Mouse (Mus musculus) embryo, embryonic 10.5 days (tissue): ENCODE measurements around the gene Masp1.

Experiments
- DNase-seq: peaks from one replicate; pipeline ENCODE4 v3.0.0-alpha.2; 2015; ENCODE audit warnings: low spot score

Gene Masp1

DNA sequence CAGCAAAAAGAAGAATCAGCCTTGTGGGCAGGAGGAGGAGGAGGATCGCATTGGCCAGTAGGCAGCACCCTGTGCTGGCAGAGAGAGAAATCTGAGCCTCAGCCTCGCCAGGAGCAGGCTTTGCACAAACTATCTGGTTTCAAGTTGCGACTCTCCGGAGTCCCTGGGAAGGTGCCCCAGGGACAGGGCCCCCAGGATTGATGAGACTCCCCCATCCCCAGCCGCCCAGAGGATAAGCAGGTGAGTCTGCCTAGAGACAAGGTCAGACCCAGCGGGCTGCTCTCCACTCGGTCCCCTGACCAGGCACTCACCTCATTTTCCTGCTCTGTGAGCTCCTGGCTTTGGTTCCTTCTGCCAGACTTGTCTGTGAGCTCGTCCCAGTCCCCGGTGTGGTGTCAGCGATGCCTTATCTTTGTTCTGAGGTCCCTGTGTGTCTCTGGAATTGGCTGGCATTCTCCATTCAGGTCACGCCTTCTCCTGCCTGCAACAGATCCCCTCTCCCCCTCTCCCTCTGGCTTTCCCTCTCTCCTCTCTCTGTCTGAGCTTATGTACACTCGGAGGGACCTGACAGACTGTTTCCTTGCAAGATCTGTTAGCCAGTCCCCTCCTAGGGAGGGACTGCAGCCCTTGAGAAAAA is at the start of gene Masp1, which contains the start of gene Rtp4:
Gene Masp1, minus strand, starts transcription at position 581 of the 637 bp plus-strand sequence.
Gene Rtp4, plus strand, starts transcription at position 57 of the 637 bp plus-strand sequence.
- DNase-seq = peak; percentile 66

- peak; percentile 15 for DNase-seq
Measured at GRCm38 (mm10) chr16:23568369-23568958, 47.8 kb upstream of the Masp1 start.

DNA sequence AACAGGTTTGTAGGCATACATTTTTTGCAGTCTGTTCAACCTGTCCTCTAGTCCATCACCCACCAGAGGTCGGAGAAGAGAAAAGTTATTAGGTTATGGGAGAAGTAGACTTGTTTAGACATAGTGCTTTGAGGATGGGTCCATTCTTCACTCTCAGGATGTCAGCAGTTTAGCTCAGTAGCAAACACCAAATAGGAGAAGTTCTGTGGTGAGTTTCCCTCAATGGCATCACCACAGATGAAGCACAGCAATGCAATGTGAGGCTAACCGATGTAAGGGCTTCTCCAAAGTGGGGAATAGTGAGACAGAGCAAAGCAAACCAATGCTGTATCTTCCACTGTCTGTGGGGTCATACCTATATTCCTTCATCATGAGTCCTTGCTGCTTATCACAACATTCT is 37.1 kb upstream of the Masp1 start:
- no peak for DNase-seq

DNA sequence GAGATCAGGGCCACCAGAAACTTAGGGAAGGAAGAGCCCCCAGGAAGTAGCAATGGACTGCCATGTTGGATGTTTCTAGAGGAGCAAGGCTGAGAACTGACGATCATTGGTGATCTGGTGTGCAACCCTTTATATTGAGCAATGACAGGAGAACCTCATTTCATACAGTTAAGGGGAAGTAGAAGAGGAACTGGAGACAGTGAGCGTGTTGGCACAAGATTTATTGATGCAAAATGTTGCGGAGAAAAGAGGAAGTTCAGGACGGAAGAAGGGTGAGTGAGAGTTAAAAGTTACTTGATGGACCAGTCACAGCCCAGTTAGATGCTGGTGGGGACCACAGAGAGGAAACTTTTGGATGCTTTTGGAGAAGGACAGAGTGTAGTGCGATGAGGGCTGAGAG is 36.6 kb upstream of the Masp1 start:
- DNase-seq = no peak

DNA sequence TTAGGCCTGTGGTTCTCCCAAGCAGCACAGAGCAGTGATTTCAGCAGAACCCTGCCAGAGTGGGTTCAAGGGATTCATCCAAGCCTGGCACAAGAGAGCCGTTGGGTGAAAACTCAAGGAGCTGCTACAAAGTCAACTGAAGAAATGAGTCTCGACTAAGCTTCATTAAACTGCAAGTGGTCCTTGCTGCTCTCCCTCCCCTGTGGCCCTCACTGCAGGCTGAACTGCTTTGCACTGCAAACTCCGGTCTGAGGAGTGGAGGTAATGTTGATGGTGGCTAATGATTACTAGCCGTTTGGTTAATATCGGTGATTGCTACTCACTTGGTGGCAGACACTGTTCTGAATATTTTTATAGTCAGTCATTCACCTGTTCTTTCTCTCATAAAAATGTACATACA is 34.1 kb upstream of the Masp1 start:
- no peak for DNase-seq

DNA sequence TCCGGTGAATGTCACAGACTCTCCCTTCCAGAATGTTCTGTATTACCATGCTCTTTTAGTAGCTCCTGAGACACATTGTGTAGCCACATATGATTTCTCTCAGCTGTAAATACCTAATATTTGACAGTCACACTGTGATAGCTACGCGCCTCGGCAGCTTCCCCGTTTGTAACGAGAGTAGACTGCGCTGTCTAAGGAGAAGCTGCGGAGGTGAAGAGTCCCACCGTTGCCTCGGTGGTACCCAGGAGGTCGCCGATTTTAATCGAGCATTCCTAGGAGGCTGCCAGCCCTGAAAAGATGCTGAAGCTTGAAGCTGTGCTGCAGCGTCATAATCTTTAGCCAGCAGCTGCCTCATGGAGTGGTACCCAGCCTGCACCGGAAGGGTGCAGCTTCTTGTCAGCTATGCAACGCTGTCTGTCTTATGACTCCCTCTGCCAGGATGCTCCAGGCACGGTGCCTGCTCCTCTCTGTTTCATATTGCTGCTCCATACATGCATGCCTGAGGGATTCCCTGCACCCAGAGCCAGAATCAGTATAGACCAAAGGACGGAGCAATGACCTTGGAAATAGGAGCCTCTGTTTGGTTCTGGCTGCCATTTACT is 30.5 kb upstream of the Masp1 start:
- DNase-seq = no peak

DNA sequence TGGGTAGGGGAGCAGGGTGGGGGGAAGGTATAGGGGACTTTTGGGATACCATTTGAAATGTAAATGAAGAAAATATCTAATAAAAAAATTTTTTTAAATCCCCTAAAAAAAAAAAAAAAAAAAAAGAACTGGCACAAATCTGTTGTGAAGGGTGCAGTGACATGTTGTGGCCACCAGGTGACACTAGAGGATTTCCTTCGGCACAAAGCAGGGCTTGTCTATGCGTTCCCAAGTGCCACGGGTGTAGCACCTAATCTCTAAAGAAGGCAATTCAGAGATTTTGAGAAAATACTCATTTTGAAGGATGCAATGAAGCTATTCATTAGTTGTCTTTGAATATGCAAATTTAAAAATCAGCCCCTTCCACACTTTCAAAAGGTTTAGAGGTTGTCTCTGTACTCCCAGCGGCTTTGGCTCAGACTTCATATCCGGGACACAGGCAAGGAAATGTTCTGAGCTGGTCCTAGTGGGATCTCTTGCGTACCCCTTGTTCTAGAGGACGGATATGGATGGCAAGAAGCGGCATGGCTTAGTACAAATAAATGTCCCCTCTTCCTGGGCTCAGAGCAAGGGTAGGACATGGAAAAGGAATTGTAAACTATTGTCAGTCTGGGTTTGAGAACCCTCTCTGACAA is 29.8 kb upstream of the Masp1 start:
- DNase-seq = peak; percentile 81

DNA sequence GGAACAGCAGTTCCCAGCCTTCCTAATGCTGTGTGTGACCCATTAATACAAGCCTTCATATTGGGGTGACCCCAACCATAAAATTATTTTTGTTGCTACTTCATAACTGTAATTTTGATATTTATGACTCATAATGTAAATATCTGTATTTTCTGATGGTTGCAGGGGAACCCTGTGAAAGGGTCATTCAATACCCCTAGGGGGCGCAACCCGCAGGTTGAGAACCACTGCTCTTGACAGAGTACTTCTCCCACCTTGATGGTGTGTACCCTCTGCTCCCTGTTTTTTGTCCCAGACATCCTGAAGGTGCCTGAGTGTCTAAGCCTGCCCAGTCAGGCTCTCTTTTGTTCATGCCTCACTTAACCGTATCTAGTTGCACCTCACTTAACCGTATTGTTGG is 27.2 kb upstream of the Masp1 start:
- no peak for DNase-seq

DNA sequence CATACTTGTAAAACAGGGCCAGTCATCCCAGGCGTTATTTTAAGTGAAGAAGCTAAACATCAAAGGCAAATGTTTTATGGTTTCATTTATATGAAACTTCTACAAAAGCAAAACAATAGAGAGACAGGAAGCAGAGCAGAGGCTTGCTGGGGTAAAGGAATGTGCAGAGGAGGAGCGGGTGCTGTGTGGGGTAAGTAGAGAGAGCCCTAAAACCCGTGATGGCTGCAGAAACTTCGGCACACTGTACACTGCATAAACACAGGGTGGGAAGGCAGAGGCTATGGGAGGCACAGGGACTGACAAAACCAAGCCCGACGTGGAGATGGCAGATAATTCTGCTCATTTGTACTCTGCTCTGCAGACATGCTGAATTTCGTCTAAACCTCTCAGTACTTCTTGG is 23.7 kb upstream of the Masp1 start:
- no peak for DNase-seq

GRCm38 (mm10) chr16:23542866-23543265 is 22.3 kb upstream of the Masp1 start:
- no peak for DNase-seq

DNA sequence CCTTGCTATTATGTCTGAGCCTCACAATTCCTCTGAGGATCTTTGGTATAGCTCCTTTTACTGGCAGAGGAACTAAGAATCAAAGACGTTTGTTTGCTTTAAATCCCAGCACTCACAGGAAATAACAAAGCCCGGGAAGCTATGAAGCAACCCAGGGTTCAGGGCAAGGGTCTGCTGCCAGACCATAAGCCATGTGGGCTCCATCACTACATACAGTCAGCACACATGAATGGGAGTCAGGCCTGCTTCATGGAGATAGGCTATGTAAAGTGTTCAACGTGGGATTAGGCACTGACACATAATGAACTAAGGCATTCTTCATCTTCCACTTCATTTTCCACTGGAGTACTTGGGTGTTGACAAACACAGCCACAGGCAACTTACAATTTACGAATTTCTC is 20.4 kb upstream of the Masp1 start:
- no peak for DNase-seq

- DNase-seq = no peak
Measured at GRCm38 (mm10) chr16:23533707-23534106, 13.1 kb upstream of the Masp1 start.

GRCm38 (mm10) chr16:23529186-23529585 is 8.6 kb upstream of the Masp1 start:
- no peak for DNase-seq

- DNase-seq = no peak
Measured at GRCm38 (mm10) chr16:23522081-23522480, 1.5 kb upstream of the Masp1 start.

- DNase-seq = no peak
Measured at GRCm38 (mm10) chr16:23521092-23521491, 477 bp upstream of the Masp1 start.

- DNase-seq = no peak
Measured at GRCm38 (mm10) chr16:23519771-23520170, 844 bp downstream of the Masp1 start.

DNA sequence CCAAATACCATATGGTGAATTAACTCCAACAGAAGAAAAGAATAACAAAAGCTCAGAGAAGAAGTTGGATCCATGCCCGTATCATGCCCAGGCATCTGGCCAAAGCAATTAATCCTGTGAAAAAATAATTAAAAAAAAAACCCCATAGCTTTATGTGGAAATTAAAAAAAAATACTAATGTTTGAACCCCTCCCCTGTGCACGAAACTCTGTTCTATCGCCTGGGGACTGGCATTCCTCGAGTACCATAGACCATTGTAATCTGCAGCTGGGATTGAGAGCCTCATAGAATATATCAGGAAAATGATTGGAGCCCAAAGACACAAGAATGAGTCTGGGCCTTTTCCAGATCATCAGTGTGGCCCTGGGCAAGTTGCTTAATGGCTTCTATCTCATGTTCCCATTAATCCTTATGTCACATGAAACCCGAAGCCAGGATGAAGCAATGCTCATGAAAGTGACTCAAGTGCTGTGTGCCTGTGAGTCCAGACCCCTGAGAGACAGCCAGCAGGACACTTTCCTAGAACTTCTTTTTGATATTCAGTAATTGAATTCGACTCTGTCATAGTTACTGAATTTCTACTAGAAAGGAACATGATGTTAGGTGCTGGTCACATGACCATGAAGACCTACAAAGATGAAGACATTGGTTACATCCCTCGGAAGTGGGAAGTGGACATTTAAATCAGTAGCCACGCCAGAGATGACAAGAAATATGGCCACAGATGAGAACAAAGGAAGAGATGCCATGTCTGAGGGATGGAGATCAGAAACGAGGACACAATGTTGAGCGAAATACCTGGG is 1.8 kb downstream of the Masp1 start:
- DNase-seq = no peak

- no peak for DNase-seq
Measured at GRCm38 (mm10) chr16:23517754-23518566, 2.7 kb downstream of the Masp1 start.

DNA sequence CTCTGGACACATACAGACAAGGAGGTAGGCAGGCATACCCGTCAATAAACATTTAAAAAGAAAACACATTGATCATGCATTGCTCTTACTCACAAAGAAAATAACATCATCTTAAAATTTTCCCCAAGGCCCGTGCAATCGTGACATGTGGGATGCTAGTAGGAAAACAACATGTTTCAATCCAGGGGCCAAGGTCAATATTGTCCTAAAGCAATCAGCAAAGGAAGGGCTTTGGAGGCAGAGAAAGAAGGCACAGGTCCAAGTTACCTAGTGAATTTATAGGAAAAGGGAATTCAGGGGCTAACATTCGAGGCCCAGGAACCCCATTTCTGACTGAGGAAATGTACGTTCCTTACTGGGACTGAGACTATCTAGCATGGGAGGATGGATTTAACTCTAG is 3.4 kb downstream of the Masp1 start:
- DNase-seq = no peak

- no peak for DNase-seq
Measured at GRCm38 (mm10) chr16:23516606-23517005, 4.0 kb downstream of the Masp1 start.

GRCm38 (mm10) chr16:23515766-23516165 is 4.8 kb downstream of the Masp1 start:
- no peak for DNase-seq
